Mouse (Mus musculus): Measurements from ENCODE around the gene Tmem126b.

- no peak for TF ChIP-seq CTCF (IDR thresholded peaks at IDR 0.05; ENCODE audit: extremely low read depth, insufficient read depth, insufficient read length, insufficient replicate concordance)
- TF ChIP-seq POLR2A (IDR thresholded peaks at IDR 0.05; ENCODE audit: low read depth, low read length) = no peak
Measured at GRCm38 (mm10) chr7:90426020-90427001, 49.5 kb downstream of the Tmem126b start, which contains the start of gene Ccdc89.

All from spleen, adult 2 months (tissue).